Mouse (Mus musculus) layer of hippocampus, adult 18-20 months (tissue): ENCODE measurements around the gene Mrps12. TPM values are rescaled to one million over a fixed set of nuclear protein-coding genes. Genes with fewer than 3 reads are reported as not detected.
A peak's percentile ranks its signal among the peaks of the same experiment; 100 is the strongest.

Experiments
- DNase-seq, 2 experiments: peaks; one replicate each; pipeline ENCODE4 v3.0.0; 2022; ENCODE audit warnings: low spot score in 2 of 2
- total RNA-seq, 2 experiments: library from RNA; stranded (reverse); gene quantifications; 2 replicates each; pipeline ENCODE4 v1.2.3; 2021

The Mrps12 gene
- total RNA-seq, 2 experiments from 2014 or later = 60.6 to 67.1 TPM

- DNase-seq = no peak
These were observed 23.6 kb upstream of the Mrps12 start for GRCm38 (mm10) chr7:28765211-28765610.

DNA sequence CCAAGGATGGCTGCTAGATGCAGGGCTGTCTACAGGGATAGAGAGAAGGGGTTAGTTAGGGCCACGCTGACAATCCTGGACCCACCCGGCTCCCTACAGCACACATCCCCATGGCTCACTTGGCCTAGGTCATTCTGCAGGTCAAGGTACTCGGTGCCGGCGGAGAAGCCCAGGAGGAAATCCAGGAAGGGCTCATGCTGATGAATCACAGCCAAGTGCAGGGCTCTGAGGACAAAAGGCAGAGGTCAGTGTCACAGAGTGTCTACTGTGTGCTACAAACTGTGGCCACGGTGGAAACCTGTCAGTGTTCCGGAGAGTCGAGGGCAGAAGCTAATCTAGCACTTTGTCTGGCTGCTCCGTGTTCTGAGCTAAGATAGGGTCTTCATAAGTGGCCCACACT is 20.3 kb upstream of the Mrps12 start:
- DNase-seq = no peak

- DNase-seq = no peak
These were observed 17.0 kb upstream of the Mrps12 start for GRCm38 (mm10) chr7:28758623-28759022.

- DNase-seq = no peak
These were observed 14.5 kb upstream of the Mrps12 start, which contains the start of gene Ccer2 for GRCm38 (mm10) chr7:28756079-28756478. Ccer2 (plus strand) TSS chr7:28756174.

GRCm38 (mm10) chr7:28749935-28750334 is 8.3 kb upstream of the Mrps12 start:
- no peak for DNase-seq

DNA sequence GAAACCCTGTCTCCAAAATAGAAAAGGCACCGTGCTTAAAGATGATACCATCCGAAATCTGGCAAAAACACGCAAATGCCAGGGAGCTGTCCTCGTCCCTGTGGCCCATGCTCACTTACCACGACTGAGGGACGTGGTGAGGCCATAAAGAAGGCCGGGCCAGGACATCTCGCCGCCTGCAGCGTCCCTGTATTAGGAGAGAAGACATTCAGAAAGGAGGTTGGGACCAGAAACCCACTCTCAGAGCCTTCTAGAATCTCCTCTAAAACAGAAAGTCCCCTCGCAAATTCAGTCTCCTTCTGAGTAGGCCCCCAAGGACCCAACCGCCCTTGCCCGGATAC is 282 bp downstream of the Mrps12 start:
- DNase-seq = peak in 1 of 2 experiments; percentile 20

GRCm38 (mm10) chr7:28740949-28741348 is 671 bp downstream of the Mrps12 start:
- no peak for DNase-seq

- DNase-seq = no peak
These were observed 1.8 kb downstream of the Mrps12 start for GRCm38 (mm10) chr7:28739829-28740228.

GRCm38 (mm10) chr7:28735701-28736100 is 5.9 kb downstream of the Mrps12 start:
- DNase-seq = no peak

- no peak for DNase-seq
These were observed 8.4 kb downstream of the Mrps12 start for GRCm38 (mm10) chr7:28733211-28733610.

DNA sequence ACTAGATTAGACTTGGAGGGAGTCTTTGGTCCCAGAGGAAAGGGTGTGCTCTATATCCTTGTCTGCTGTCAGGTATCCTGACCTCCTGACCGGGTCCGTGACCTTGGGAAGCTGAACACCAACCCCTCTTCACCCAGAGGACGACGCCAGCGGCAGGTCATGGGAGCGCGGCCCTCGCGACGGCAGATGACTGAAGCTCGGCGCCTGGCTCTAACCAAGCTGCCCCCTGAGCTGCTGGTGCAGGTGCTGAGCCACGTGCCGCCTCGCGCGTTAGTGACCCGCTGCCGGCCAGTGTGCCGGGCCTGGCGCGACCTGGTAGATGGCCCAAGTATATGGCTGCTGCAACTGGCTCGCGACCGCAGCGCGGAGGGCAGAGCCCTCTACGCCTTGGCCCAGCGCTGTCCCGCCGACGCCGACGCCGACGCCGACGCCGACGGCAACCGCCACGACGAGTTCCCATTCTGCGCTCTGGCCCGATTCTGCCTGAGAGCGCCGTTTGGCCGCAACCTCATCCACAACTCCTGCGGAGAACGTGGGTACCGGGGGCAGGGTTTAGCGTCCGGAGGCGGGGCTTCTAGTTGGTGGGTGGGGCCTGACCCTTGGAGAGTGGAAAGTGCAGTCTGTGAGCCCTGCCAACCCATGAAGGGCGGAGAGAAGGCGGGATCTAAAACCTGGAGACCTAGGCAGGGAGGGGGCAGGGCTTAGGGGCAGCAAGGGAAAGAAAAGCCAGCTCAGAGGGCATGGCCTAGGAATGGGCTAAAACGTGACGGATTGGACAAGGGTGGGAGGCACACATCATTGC is 9.1 kb downstream of the Mrps12 start:
- peak in 1 of 2 experiments; percentile 45 for DNase-seq

DNA sequence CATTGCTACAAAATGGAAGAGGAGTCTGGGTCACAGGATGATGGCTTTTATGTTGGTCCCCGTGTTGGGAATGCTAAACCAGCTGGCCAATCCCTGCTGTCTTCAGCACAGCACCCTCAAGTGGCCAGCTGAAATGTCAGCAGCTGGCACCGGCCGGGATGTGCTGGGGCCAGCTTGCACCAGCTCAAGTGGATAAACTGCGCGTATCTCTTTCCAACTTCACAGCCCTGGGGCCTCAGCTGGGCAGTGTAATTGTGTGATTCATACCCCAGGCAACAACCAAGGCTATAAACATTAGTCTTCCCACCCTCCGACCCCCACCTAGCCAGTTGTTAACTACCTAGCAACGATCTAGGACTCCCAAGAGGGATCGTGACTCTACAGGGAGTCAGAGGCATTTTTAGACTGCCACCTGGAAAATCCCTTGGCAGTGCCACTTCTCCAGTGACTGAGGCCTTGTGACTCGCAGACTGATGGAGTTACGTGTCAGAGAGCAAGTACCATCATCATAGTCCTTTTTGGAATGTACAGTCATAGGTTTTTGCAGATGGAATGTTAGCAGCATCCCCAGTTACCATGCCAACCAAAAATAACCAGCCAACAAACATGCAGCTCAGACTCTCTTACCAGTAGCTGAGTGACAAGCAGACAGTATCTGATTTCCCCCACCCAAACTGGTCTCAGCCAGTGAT is 13.8 kb downstream of the Mrps12 start:
- DNase-seq = peak; percentile 68 to 77

- peak; percentile 82 to 87 for DNase-seq
These were observed 15.0 kb downstream of the Mrps12 start for GRCm38 (mm10) chr7:28726600-28726999.

DNA sequence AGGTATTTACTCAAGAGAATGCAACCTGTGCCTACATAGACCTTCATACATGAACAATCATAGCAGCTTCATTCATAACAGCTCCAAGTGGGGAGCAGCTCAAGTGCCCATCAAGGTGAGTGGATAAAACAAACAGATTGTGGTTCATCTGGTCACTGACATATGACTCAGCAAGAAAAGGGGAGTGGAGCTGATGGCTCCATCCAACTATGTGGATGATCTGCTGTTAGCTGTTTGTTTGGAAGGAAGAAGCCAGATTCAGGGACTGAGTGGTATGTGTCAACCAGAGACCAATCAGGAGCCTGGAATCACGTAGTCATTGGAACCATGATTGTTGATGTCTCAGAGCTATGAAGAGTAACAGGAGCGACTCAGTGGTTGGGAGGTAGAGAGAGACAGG is 17.0 kb downstream of the Mrps12 start:
- DNase-seq = no peak

- DNase-seq = no peak
These were observed 19.5 kb downstream of the Mrps12 start for GRCm38 (mm10) chr7:28722079-28722478.

DNA sequence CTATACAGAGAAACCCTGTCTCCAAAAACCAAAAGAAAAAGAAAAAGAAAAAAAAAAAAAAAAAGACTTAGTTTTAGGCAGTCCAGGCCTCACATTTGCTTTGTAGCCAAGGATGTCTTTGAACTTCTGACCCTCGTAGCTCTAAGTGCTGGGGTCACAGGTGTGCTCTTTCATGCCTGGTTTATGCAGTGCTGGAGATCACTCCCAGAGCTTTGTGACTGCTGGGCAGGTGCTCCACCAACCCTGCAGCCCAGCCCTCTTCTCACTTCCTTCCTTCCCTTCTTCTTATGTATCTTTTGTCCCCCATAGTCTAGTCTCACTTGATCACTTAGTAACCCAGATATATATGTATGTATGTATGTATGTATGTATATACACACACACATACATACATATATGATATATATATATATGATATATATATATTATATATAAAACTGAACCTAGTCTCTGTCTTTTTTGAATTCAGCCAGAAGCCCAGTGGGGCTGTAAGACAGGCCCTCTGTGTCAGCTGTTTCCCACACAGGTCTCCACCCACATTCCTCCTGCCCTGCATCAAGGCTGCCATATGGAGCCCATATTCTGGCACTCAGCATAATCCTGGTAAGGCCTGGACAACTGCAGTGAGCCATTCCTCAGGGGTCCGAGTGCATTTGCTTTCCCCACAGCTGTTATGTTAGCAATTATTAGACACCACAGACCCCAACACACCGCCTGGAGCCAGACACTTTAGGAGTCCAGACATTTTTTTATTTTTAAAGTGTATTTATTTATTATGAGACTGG is 20.7 kb downstream of the Mrps12 start:
- DNase-seq = no peak

DNA sequence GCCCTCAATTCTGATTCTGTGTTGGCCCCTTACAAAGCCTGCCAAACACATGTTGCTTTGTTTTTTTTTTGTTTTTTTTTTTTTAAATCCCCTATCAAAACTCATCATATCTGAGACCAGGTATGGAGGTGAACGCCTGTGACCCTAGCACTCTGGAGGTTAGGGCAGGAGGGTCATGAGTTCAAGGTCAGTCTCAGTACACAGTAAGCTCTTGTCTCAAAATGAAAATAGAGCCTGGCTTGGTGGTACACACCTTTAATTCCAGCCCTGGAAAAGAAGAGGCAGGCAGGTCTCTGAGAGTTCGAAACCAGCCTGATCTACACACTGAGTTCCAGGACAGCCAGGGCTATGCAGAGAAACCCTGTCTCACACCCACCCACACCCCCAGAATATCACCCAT is 22.0 kb downstream of the Mrps12 start:
- no peak for DNase-seq

GRCm38 (mm10) chr7:28719159-28719558 is 22.5 kb downstream of the Mrps12 start:
- DNase-seq = no peak

DNA sequence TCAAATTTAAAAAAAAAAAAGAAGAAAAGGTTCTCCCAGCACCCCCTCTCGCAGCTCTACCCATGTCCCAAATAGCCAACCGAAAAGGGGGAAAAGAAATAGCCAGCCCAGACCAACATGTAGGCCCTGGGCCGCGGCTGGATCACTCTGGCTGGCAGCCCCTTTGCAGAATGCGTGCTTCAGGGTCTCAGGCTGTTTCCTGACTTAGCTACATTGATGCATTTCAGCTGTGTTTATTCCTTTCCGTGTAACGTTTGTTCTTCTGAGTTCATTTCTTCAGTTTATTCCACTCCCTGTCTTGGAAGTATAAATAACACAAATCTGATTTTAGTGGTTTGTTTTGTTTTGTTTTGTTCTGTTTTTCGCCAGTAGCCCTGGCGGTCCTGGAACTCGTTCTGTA is 23.9 kb downstream of the Mrps12 start:
- DNase-seq = no peak

- DNase-seq = no peak
These were observed 24.9 kb downstream of the Mrps12 start, which contains the start of gene Fbxo17 for GRCm38 (mm10) chr7:28716590-28717281. Fbxo17 (plus strand) TSS chr7:28716804.

DNA sequence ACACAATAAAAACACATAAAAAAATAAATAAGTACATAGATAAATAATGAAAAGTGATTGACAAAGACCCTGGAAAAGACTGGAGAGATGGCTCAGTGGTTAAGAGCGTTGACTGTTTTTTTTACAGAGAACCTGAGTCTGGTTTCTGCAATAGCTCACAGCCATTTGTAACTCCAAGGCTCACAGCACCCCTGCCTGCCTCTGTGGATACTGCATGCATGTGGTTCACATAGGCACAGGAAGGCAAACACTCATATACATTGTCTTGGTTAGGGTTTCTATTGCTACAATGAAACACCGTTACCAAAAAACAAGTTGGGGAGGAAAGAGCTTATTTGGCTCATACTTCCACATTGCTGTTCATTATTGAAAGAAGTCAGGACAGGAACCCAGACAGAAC is 26.0 kb downstream of the Mrps12 start:
- DNase-seq = no peak
